ENCODE assay signal across 10 mouse cellular contexts in the genomic region with DNA sequence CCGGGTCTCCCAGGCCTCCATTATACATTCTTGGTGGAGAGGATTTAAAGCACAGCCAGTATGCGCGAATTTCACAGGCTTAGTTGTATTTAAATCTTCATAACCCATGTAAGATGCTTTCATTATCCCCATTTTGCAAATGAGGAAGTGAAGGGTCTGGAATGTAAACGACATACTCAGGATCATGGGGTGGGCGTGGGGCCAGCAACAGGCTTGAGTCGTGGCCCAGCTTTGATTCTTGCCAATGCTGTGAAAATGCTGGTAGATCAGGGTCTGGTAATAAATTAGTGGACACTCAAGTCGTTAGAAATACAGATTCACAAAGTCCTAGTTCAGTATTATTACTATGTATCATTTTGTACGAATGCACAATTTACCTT.
DNase-seq lines count a peak whose midpoint lies in the region; ATAC-seq and TF ChIP-seq lines count a peak whose summit lies in the region.
"Had no signal": no experiment of that assay in that cellular context is flagged by ENCODE, and none has a peak within 500 bp of the region (broad histone marks: within the 10 kb centered on the region; RNA-seq: fewer than 3 reads in every experiment).

No protein-coding gene starts in this region.

- H3K27ac ChIP-seq in kidney, postnatal 0 days = peak overlapping the region; percentile 90
- H3K27ac ChIP-seq in heart, embryonic 15.5 days = peak overlapping the region; percentile 78
- no peak overlapping the region for H3K27ac ChIP-seq in midbrain, embryonic 13.5 days

- TF ChIP-seq CTCF in kidney, postnatal 0 days (IDR thresholded peaks at IDR 0.05; ENCODE audit: low read depth) = no peak

- no peak overlapping the region for H3K9ac ChIP-seq in kidney, postnatal 0 days (ENCODE audit: low read depth, low read length)
- H3K9ac ChIP-seq in heart, embryonic 15.5 days = no peak overlapping the region
- no peak overlapping the region for H3K9ac ChIP-seq in midbrain, embryonic 13.5 days (replicated peaks)

- H3K27me3 ChIP-seq in kidney, postnatal 0 days (ENCODE audit: insufficient read depth, low read length) = no peaks in the 10 kb centered on the region
- no peaks in the 10 kb centered on the region; the same call in 1 of the 2 replicates for H3K27me3 ChIP-seq in heart, embryonic 15.5 days
- 0 out of 2 replicates have a peak, but pooled peaks cover 5% of the 10 kb centered on the region for H3K27me3 ChIP-seq in midbrain, embryonic 13.5 days

- 51% methylated on average over 8 of the region's 8 CpGs for WGBS in kidney, postnatal 0 days
- WGBS in heart, embryonic 15.5 days = 49% methylated on average over 8 of the region's 8 CpGs
- WGBS in midbrain, embryonic 13.5 days = 54% methylated on average over 8 of the region's 8 CpGs

- ATAC-seq in kidney, postnatal 0 days (replicated peaks; ENCODE audit: low FRiP score, low read depth) = no peak; the same call in 1 of the 2 replicates
- ATAC-seq in heart, embryonic 15.5 days (replicated peaks; ENCODE audit: insufficient number of reproducible peaks, insufficient read depth, low FRiP score, low read depth) = no peak
- ATAC-seq in midbrain, embryonic 13.5 days = no peak

- DNase-seq in cerebellum, postnatal 10 days = peak; percentile 70 to 75
- no peak for DNase-seq in cerebellum, adult 9-10 months
- DNase-seq in kidney, postnatal 0 days (ENCODE audit: low spot score) = no peak
- DNase-seq in kidney, postnatal 14 days = no peak
- DNase-seq in lung, postnatal 36 days = peak; percentile 60
- DNase-seq in cerebellum, postnatal 4 days (ENCODE audit: low spot score in 2 of 2) = no peak
- DNase-seq: thymus, adult 2 months had no signal

- H3K4me3 ChIP-seq in kidney, postnatal 0 days (replicated peaks; ENCODE audit: low read depth, low read length) = no peak overlapping the region
- H3K4me3 ChIP-seq in heart, embryonic 15.5 days = no peak overlapping the region
- H3K4me3 ChIP-seq in midbrain, embryonic 13.5 days (replicated peaks) = no peak overlapping the region
- H3K4me3 ChIP-seq: megakaryocyte, embryonic 14.5 days had no signal

- H3K9me3 ChIP-seq in kidney, postnatal 0 days (replicated peaks; ENCODE audit: low read length) = no peaks in the 10 kb centered on the region
- no peaks in the 10 kb centered on the region for H3K9me3 ChIP-seq in heart, embryonic 15.5 days (replicated peaks)
- H3K9me3 ChIP-seq in midbrain, embryonic 13.5 days = no peaks in the 10 kb centered on the region
- H3K9me3 ChIP-seq: megakaryocyte, embryonic 14.5 days had no signal

- H3K36me3 ChIP-seq in kidney, postnatal 0 days (ENCODE audit: insufficient read depth, low read length) = no peaks in the 10 kb centered on the region
- no peaks in the 10 kb centered on the region for H3K36me3 ChIP-seq in heart, embryonic 15.5 days
- no peaks in the 10 kb centered on the region for H3K36me3 ChIP-seq in midbrain, embryonic 13.5 days

- peaks cover 15% of the 10 kb centered on the region for H3K4me1 ChIP-seq in kidney, postnatal 0 days (replicated peaks; ENCODE audit: insufficient read depth, low read length)
- H3K4me1 ChIP-seq in heart, embryonic 15.5 days (replicated peaks) = peaks cover 15% of the 10 kb centered on the region
- peaks cover 9% of the 10 kb centered on the region for H3K4me1 ChIP-seq in midbrain, embryonic 13.5 days (replicated peaks)

- H3K4me2 ChIP-seq in kidney, postnatal 0 days (ENCODE audit: low read length) = no peak overlapping the region
- 0 out of 2 replicates have a peak overlapping the region, but pooled peaks have one; percentile 11 for H3K4me2 ChIP-seq in heart, embryonic 15.5 days
- H3K4me2 ChIP-seq in midbrain, embryonic 13.5 days (replicated peaks) = no peak overlapping the region

Comparison
In these comparisons a context has a peak if more than half of its experiments do, and no peak if none do; other contexts are left out.
1. DNase-seq: peak in cerebellum, postnatal 10 days (2 of 2) and lung, postnatal 36 days (single experiment); none in cerebellum, adult 9-10 months (single experiment), kidney, postnatal 0 days (single experiment), kidney, postnatal 14 days (single experiment) and cerebellum, postnatal 4 days (0 of 2).